Mouse (Mus musculus) c-Kit-negative CD71-positive TER-119-positive erythroid progenitor cells, embryonic 14.5 days (primary cell): ENCODE results near the gene Abca1.

Source experiments
- DNase-seq: peaks from one replicate; pipeline ENCODE4 v3.0.0-alpha.2; 2013; ENCODE audit warnings: low read depth, low spot score

Abca1 gene

DNA sequence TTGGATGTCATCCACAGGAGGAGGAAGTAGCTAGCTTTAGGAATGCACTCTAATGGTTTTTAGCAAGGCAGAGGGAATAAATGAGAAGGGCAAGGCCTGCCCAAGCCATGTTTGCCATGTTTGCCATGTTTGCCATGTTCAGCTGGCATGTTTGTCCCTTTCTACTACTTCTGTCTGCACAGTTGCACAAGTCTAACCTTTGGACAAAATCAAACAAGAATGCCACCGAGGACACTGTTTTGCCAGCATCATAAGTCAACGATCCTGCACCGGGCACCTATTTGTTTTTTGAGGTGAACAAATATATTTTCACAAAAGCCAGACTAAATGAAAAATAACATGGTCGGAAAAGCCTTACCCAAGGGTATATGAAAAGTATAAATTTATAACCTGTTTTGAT, 149.8 kb downstream of the Abca1 start:
- DNase-seq: no peak

DNA sequence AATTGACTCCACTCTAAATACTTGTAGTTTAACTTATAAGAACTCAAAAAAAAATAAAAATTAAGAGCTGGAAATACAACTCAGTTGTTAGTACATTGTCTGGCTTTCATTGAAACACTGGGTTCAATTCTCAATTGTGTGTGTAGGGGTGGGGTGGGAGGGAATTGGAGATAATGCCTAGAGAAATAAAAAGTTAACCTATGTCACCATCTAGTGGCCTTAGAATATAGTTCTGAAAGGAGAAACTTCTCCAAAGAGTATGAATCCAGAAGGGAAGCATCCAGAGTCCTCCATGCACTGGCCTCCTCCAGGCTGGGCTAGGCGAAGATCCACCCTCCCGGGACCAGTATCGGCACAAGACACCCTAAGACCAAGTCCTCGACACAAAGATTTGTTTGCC, 150.5 kb downstream of the Abca1 start:
- no peak for DNase-seq

DNA sequence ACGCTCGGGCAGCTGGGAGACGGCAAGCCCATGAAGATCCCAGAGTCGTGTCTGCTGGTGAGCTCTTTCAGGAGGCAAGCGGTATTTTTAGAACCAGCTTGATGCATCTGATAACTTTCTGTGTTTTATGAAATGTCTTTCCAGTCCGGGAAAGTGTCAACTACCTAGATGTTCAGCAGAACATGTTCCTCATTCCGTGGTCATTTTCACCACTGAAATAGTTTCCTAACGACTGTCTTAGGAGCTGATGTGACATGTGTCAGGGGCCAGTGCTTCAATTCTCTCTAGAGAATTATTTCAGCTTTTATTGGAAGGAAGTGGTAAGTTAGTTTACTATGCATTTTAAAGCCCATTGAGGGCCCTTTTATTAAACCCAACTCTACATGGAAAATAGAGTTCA, 159.5 kb downstream of the Abca1 start:
- DNase-seq: no peak

DNA sequence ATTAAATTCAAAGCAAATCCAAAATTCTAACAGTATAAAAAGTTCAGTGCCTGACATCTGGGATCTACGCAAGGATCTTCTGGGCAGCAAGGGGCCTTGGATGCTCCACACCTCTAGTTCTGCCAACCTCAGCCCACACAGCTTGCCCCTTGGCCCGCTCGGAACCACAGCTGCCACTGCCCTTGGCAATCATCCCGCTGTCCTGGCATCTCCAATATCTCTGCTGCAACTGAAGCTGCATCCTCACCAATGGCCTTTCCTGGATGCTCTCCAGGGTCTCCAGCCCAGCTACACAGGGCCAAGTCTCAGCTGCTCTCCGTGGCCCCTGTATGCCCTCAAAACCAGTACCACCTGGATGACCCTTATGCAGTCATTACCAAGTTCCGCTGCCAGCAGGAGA, 160.2 kb downstream of the Abca1 start:
- DNase-seq: no peak

DNA sequence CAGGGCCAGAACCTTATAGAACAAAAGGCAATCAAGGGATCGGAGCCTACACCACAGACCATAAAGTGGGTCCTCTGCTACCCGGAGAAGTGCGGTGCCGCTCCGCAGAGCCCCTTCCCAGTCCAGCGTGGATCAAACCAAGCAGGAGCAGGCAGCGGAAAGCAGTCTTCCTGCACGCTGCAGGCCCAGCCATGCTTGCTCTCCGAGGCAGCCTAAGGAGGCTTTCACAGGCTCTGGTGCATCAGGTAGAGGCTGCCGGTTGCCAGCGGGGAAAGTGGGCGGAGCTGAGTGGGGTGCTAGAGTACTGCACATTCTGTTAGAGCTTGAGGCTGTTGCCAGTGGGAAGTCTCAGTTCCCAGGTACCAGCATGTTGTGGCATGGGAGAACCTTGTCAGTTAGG, 170.4 kb downstream of the Abca1 start, which contains the start of gene Nipsnap3a:
TSS of gene Nipsnap3a (plus strand) at position 25 of the 400 bp plus-strand sequence.
- DNase-seq: no peak

DNA sequence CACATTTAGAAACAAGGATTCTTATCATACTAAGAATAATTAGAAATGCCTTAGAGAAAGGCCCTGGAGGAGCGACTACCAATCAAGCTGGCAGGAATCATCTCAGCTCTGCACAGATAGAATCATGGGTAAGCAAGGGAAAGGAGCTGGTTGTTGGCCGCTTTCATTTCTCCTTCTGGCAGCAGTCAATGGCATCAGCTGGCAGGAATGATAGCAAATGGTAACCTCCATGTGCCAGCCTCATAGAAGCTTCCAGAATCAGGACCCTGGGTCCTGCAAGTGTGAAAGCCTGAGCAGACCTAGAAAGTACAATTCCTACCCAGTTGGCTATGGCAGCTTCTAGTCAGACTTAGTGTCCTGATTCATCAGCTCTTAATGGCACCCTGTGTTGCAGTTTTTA, 173.4 kb downstream of the Abca1 start:
- DNase-seq: no peak

DNA sequence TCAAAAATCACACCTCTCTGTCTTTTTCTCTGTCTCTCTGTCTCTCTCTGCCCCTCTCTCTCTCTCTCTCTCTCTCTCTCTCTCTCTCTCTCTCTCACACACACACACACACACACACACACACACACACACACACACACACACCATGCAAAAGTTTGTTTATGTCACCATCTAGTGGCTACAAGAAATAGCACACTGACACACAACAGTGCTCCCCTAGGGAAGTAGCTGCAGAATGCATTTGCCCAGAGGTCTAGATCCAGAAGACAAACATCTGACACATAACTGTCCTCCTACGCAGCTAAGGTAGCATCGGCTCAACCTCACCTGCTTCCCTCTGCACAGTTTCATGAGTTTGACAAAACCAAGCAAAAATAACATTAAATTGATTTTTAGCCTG, 174.5 kb downstream of the Abca1 start:
- no peak for DNase-seq
